Mouse (Mus musculus) T-helper 17 cell (primary cell): ENCODE results near the gene Hddc3.
"Not testable (repeated sequence)": the region's sequence is repeated elsewhere in the genome, so short reads cannot be mapped to it uniquely, and the experiment has no call there.

Experiments
- in situ Hi-C, 2 experiments: fragments of 300-600 bp; cut with MboI, MseI; formaldehyde crosslinking; loops; 1 replicate in 1 of 2; 2 replicates in 1 of 2; pipeline ENCODE4 v1.15.1; 2025; ENCODE audit warnings: high pct_unique_total_duplicates in 2 of 2

The Hddc3 gene

DNA sequence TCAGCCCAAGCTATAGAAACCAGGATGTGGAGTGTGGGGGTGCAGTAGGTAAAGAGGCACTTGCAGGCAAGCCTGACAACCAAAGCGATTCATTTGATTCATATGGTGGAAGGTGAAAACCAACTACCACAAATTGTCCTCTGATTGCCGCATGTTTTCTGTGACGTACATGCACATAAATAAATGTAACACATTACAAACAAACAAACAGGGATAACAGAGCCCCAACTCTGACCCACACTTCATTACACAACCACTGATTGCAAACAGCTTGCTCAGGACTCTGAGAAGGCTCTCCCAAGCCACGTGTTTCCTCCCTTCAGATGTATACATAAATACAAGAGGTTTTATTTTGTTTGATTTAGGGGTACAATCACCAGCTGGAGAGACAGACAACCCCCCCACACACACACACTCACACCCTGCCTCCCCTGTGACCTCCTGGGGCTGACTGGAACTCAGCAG, 27.1 kb downstream of the Hddc3 start:
- in situ Hi-C loops = no loop called here

- in situ Hi-C loops = no loop called here
These were observed 27.7 kb downstream of the Hddc3 start for GRCm38 (mm10) chr7:80370649-80371040.

DNA sequence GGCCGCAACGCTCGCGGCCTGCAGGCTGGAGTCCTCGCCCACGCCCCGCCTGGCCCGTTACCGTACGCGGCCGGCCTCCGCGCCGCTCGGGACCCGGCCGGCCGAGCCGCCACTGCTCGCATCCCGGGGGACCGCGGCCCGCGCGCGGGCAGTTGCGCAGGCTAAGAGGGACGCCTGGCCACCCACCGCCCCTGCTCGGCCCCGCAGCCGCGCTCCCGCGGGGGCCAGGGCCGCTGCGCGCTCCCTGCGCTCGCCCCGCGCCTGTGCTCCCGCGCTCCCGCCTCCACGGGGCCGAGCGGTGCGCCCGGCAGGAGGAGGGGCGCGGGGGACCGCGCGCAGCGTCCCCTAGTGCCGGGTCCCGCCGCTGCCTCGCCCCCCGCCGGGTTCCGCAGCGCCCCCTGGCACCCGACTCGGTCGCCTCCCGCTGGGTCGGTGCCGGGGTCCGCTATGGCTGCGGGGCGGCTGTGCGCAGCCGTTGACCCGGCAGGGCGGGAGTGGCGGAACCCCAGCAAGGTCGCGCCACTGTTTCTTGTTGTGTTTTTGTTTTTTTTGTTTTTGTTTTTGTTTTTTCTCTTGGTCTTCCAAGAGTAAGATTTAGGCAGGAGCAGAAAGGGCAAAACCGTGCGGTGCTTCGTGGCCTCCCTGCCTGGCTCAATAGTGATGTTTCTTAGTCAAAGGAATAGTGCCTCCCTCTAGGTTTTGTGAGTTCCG, 28.3 kb downstream of the Hddc3 start, which contains the start of gene Man2a2:
Gene Man2a2, minus strand, starts transcription at position 335 of the 711 bp plus-strand sequence.
- in situ Hi-C loops = no loop called here

- in situ Hi-C loops = no loop called here
These were observed 29.3 kb downstream of the Hddc3 start for GRCm38 (mm10) chr7:80372166-80372565.

- in situ Hi-C loops = no loop called here
These were observed 29.8 kb downstream of the Hddc3 start for GRCm38 (mm10) chr7:80372667-80373066.

DNA sequence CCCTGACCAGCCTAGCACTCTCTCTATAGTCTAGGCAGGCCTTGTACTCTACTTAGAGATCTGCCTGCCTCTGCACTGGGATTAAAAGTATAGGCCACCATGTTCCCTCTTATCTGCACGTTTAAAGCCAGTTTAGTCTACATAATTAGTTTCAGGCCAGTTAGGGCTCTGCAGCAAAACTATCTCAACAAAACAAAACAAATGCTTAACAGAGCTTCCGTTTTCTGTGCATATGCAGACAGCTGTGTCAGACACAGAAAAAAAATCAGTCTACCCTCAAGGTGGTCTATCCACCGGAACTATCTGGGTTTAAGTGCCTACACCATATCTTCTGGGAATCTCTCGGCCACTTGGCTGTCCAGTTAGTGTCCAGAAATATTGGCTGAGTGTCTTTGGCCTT, 30.4 kb downstream of the Hddc3 start:
- in situ Hi-C loops = no loop called here

DNA sequence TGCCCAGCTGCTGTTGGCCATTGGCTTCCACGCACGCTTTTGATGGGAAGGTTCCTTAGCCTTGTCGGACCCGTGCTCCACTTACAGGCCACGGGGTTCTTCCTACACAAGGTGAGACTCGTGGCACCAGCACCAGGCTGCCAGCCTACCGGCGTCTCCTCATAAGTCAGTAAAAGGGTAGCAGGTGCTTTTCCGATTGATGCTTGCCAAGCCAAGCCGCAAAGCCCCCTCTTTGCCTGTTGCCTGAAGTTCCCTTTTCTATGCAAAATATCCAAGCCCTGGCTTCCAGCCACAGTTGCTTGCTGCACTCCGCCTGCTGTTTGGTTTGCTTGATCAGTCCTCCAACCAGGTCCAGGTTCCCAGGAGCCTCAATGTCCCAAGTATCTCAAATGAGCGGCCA, 30.9 kb downstream of the Hddc3 start:
- in situ Hi-C loops = no loop called here

DNA sequence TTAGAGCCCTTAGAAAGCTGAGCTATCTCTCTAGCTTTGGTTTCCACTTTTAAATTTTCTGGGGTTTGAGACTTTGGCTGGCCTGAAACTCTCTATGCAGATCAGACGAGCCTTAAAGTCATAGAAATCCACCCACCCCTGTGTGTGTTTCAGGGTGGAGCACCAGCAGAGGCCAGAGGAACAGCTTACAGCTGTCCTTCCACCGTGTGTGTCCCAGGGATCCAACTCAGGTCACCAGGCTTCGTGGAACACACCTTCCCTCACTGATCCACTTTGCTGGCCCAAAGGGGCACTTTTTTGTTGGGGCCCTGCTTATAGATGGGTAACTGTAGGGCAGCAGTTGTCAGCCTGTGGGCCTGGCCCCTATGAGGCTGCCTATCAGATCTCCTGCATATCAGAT, 31.4 kb downstream of the Hddc3 start:
- in situ Hi-C loops = no loop called here

DNA sequence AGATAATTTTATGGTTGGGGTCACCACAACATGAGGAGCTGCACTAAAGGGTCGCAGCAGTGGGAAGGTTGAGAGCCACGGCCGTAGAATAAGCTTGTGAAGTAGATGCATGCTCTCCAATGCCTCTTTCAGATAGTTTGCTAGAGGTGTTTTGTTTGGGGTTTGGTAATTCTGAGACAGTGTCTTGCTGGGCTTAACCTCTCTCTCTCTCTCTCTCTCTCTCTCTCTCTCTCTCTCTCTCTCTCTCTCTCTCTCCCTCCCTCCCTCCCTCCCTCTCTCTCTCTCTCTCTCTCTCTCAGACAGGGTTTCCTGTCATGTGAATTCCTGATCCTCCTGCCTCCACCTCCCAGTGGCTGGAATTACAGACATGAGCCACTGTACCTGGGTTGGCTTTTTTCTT, 31.8 kb downstream of the Hddc3 start:
- in situ Hi-C loops = loop anchor here (5.0 kb wide), 1 partner anchor 37 kb away; no protein-coding TSS in a partner anchor

DNA sequence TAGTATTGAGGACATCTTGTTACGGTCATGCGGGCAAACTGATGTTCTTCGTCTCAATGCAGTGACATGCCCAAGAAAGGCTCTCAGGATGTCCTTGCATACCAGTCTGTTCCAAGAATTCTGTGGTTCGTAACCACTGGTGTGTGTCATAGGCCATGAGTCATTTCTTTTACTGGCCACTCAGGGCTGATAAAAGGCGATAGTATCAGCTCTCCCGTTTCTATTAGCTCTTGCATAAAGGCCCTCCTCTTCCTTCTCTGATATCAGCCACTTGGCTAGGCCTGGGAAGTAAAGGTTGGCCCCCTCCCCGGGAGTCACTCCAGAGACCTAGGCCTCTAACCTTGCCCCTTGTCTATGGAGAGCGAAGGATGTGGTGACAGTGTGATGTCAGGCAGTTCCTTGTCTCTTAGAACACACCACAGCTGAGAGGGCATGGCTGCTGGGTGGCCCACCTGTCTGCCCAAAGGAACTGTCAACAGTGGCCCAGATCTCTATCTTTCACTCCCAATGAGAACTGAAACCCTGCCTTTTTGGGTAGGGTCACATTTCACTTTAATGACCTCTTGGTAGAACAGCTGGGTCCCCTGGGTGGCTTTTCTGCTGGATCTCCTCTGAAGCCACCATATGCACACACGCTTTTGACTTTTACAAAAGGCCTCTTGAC, 32.6 kb downstream of the Hddc3 start:
- in situ Hi-C loops = loop anchor here (5.0 kb wide), 1 partner anchor 38 kb away; no protein-coding TSS in a partner anchor

DNA sequence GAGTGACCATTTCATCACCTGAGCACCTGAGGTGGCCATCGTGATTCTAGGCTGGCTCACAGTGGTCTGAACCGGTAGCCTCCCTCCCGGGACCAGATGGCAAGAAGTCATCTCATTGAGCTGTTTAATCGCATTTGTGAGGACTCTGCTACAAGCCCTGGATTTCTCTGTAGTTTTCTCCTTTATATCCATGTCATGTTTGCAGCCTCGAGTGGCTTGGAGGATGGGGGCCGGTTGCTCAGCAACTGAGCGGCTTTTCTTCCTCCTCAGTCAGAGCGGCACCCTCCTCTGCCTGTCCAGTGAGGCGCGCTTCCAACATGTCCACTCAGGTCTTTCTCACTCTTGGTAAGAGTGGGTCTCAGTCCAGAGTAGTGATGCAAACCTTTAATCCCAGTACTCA, 33.3 kb downstream of the Hddc3 start:
- in situ Hi-C loops = loop anchor here (5.0 kb wide), 1 partner anchor 39 kb away; no protein-coding TSS in a partner anchor

DNA sequence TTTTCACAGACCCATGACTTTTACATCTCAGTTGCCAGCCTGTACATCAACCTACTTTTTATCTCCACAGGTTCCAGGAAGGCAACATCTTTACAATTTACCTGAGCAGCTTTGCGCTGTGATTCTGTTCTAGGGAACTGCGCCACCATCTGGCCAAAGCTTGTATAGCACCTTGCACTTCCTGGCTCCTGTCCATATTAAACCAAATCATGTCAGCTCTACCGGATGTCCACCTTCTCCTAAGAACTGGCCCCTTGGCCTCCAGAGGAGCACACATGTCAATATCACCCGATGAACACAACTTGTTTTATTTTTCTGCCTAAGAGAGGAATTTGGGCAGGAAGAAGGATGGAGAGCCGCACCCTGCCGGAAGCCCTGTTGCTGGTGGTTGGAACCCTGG, 34.6 kb downstream of the Hddc3 start:
- in situ Hi-C loops = loop anchor here (5.0 kb wide), 1 partner anchor 40 kb away; no protein-coding TSS in a partner anchor

DNA sequence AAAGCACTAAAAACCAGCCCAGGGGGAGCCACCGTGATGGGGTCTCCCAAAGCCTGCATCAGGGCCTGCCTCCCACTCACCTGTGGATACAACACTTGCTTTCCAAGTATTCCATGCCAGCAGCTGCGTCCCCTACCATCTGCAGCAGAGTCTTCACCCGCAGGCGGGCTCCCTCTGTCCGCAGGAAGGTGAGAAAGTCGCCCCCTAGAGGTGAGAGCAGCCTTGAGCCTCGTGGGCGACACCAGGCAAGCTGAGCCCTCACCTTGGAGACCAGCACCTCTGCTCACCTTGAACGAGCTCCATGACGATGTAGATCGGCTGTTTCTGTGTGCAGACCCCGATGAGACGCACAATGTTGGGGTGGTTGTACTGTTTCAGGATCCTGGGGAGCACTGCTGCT, 36.6 kb downstream of the Hddc3 start:
- in situ Hi-C loops = loop anchor here (5.0 kb wide), 1 partner anchor 42 kb away; no protein-coding TSS in a partner anchor

DNA sequence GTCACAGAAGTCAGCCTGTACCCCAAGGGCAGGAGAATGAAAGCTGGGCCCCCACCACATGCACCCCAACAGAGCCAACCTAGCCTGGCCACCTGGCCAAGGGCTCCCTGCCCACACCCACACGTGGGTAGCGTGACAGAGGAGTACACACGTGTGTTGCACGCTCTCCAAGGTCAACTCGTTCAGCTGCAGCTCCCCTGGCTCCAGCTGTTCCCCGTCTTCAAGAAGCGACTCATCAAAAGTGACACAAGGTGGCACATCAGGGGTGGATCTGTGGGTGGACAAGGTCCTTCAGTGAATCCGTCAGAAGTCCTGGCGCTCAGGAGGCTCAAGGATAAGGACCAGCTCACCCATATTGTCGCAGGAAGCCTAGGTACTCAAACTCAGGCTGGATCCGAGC, 40.0 kb downstream of the Hddc3 start:
- in situ Hi-C loops = loop anchor here in 1 of 2 experiments (5.0 kb wide), 1 partner anchor 164 kb away; no protein-coding TSS in a partner anchor

DNA sequence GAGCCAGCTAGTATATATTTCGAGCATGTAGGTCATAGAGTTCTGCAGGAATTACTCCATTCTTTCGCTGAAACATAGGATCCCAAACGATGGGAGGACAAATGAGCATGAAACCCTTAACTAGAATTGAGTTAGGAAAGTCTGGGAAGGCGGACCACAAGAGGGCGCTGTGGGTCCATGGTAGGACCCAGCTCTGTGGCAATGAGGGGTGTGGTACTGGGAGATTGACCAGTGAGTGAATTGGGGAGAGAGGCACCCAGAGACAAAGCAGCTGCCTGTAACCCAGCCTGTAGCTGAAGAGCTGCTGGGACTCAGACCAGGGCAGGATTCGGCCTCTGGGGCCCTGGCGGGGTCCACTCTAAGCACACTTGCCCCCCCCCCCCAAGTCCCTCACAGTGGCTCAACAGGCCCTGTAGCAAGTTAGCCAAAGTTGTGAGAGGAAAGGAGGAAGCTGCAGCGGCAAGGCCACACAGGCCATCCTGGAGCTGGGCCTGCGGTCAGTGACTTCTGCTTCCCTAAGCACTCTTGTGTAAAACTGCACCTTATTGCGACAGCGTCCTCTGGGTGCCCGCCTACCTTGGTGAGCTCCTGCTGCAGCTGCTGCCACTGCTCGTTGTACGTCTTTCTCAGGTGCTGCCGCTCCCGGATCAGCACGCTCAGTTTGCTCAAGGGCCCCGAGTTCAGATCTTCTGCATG, 43.5 kb downstream of the Hddc3 start:
- in situ Hi-C loops = loop anchor here in 1 of 2 experiments (5.0 kb wide), 1 partner anchor 201 kb away; no protein-coding TSS in a partner anchor

- in situ Hi-C loops = loop anchor here in 1 of 2 experiments (5.0 kb wide), 1 partner anchor 200 kb away; no protein-coding TSS in a partner anchor
These were observed 44.2 kb downstream of the Hddc3 start for GRCm38 (mm10) chr7:80387033-80387632.

DNA sequence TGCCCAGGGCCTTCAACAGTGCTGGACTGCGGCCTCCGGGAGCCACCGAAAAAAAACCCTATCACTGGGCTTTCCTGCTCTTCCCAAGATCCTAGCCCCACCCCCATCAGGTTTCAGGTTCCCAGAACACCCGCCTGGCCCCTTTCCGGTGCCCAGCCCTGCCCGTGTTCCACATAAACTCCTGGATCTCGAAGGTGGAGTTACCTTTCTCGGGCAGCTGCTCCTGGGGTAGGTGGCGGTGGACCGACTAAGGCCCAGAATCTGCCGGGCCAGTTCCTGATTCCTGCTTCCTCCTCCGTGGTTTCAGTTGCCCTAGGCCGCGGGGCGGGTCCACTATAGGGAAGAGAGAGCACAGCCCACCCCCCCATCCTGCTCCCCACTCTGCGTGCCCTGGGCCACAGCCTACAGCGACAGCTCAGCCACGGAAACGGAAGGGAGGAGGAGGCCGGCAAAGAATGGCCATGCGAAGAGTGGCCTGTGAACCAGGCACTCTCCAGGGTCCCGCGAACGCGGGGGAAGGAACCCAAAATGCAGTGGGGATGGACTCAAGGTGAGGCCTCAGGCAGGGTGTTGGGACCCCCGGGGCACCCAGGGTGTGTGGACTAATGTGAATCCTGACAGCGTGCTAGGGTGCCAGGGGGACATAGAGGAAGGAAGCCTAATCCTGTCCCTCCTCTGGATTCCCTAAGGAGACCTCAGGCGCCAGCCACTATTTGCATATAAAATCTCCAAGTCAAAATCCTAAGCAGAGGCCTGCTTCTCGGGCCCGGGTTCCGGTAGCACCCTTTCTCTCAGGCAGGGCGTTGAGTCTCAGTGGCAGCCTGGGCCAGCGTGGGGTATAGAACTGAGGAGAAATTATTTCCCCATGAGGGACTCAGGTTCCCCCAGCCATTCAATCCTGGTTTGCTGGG, 45.0 kb downstream of the Hddc3 start, which contains the start of gene Fes:
Gene Fes, minus strand, starts transcription at position 314 of the 911 bp plus-strand sequence.
- in situ Hi-C loops = loop anchor here in 1 of 2 experiments (5.0 kb wide), 1 partner anchor 199 kb away; no protein-coding TSS in a partner anchor

DNA sequence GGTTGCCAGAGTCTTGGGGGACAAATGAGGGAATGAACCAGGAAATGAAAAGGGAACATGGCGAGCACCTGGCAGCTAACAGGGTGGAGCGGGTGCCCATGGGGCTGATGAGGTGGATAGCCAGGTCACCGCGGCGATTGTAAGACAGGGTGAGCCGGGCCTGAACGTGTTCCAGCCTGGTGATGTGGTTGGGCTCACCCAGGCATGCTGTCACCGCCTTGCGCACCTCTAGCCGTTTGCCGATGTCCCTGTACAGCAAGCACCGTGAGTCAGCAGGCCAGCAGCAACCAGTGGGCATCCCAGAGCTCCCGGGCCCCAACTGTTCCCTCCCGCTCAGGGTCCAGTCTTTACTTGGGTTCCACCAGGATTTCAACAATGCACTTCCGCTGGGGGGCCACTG, 49.2 kb downstream of the Hddc3 start:
- in situ Hi-C loops = no loop called here

DNA sequence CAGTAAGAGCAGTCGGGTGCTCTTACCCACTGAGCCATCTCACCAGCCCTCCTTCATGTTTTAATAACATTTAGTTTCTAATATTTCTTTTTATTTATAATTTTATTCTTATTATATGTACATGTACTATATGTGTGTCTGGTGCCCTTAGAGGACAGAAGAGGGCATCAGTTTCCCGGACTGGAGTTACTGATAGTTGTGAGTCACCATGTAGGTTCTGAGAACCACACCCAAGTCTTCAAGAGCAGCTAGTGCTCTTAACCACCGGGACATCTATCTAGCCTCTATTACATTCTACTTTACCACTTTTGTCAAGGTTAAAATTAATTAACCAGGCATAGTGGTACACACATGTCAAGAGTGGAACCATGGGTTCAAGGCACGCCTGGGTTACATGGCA, 51.7 kb downstream of the Hddc3 start:
- in situ Hi-C loops = no loop called here

GRCm38 (mm10) chr7:80396427-80396826, 53.5 kb downstream of the Hddc3 start:
- in situ Hi-C loops = not testable (repeated sequence)
